Mouse (Mus musculus): ENCODE results near the gene Car6.

Car6 gene

GRCm38 (mm10) chr4:150137368-150138083 is 63.6 kb downstream of the Car6 start:
- in situ Hi-C loops (cut with MboI; ENCODE audit: low sequenced_read_pairs) = no loop called here

Data from CH12F3 (cell line).